Mouse (Mus musculus) embryonic facial prominence, embryonic 11.5 days (tissue): ENCODE measurements around the gene Rora. TPM values are rescaled to one million over a fixed set of nuclear protein-coding genes. Genes with fewer than 3 reads are reported as not detected.

Experiments
- ATAC-seq: fragments of 200-750 bp; cut with Nextera tagmentation; replicated peaks from 2 replicates; pipeline ENCODE4 v1.8.0; 2017; ENCODE audit warnings: low read depth; ENCODE audit not compliant: insufficient number of reproducible peaks, low FRiP score, low TSS enrichment
- DNase-seq: peaks from one replicate; pipeline ENCODE4 v3.0.0-alpha.2; 2015; ENCODE audit warnings: low spot score
- H3K27ac ChIP-seq: fragments of 300-500 bp; sonication (generic); replicated peaks from 2 replicates; pipeline ENCODE4 v1.5.1; 2014; ENCODE audit warnings: mild to moderate bottlenecking, low read depth, low read length, control low read depth
- H3K27me3 ChIP-seq: fragments of 300-500 bp; sonication (generic); 2 replicates; pipeline ENCODE4 v1.6.1; 2014; ENCODE audit warnings: mild to moderate bottlenecking, low read length, moderate library complexity, mixed read lengths; ENCODE audit not compliant: control insufficient read depth, insufficient read depth
- H3K36me3 ChIP-seq: fragments of 300-500 bp; sonication (generic); replicated peaks from 2 replicates; pipeline ENCODE4 v1.6.1; 2014; ENCODE audit warnings: low read depth, mild to moderate bottlenecking, low read length, moderate library complexity, mixed read lengths; ENCODE audit not compliant: control insufficient read depth, insufficient read depth
- H3K4me1 ChIP-seq: fragments of 300-500 bp; sonication (generic); 2 replicates; pipeline ENCODE4 v1.6.1; 2014; ENCODE audit warnings: low read length, mixed read lengths; ENCODE audit not compliant: control insufficient read depth, insufficient read depth
- H3K4me2 ChIP-seq: fragments of 300-500 bp; sonication (generic); 2 replicates; pipeline ENCODE4 v1.6.1; 2014; ENCODE audit warnings: low read depth, mild to moderate bottlenecking, control low read depth, low read length, moderate library complexity
- H3K4me3 ChIP-seq: fragments of 300-500 bp; sonication (generic); 2 replicates; pipeline ENCODE4 v1.5.1; 2014; ENCODE audit warnings: low read depth, low read length, control low read depth
- H3K9ac ChIP-seq: fragments of 300-500 bp; sonication (generic); replicated peaks from 2 replicates; pipeline ENCODE4 v1.6.1; 2014; ENCODE audit warnings: mild to moderate bottlenecking, control low read depth, low read length
- H3K9me3 ChIP-seq: fragments of 300-500 bp; sonication (generic); replicated peaks from 2 replicates; pipeline ENCODE4 v1.6.1; 2016; ENCODE audit warnings: mild to moderate bottlenecking, low read length, inconsistent platforms, mixed read lengths; ENCODE audit not compliant: control insufficient read depth
- WGBS: fragments of 180-500 bp; shearing (Covaris S2); extraction: QIAGEN DNeasy Blood & Tissue Kit; methylation state at CpG from one replicate; pipeline ENCODE4 v1.1.7; 2014; 5-methylcytosine and 5-hydroxymethylcytosine counted together
- polyA plus RNA-seq: library from polyadenylated mRNA; unstranded; fragments of >200 nt; fragmentation: Nextera tagmentation; extraction: Ambion mirVana; gene quantifications from 2 replicates; pipeline ENCODE4 v1.2.1, GENCODE M21; 2014

The Rora gene
- polyA plus RNA-seq, 1 experiment from 2014 or later = 5.7 TPM

- Histone ChIP-seq H3K9me3 (no peaks in the 10 kb centered on the region), H3K4me2 (no peak overlapping the region), H3K27ac (no peak overlapping the region), H3K36me3 (no peaks in the 10 kb centered on the region), H3K4me3 (no peak overlapping the region), H3K4me1 (peaks cover under 1% of the 10 kb centered on the region; the same call in 1 of the 2 replicates), H3K9ac (no peak overlapping the region), H3K27me3 (no peaks in the 10 kb centered on the region)
- 33% methylated on average over 1 of the region's 1 CpGs for WGBS
- no peak for DNase-seq
- ATAC-seq = no peak
Measured at GRCm38 (mm10) chr9:68769638-68770037, 116.1 kb downstream of the Rora start.

GRCm38 (mm10) chr9:68771383-68771782 is 117.8 kb downstream of the Rora start:
- ATAC-seq (no peak), DNase-seq (peak; percentile 31)
- Histone ChIP-seq H3K9ac (no peak overlapping the region), H3K27ac (no peak overlapping the region), H3K4me3 (no peak overlapping the region), H3K27me3 (no peaks in the 10 kb centered on the region), H3K36me3 (no peaks in the 10 kb centered on the region), H3K9me3 (no peaks in the 10 kb centered on the region), H3K4me2 (no peak overlapping the region), H3K4me1 (no peaks in the 10 kb centered on the region)
- 79% methylated on average over 3 of the region's 3 CpGs for WGBS

GRCm38 (mm10) chr9:68773770-68774169 is 120.2 kb downstream of the Rora start:
- no peak overlapping the region for H3K9ac ChIP-seq
- ATAC-seq (no peak), DNase-seq (no peak)
- no peaks in the 10 kb centered on the region for H3K4me1 ChIP-seq
- 97% methylated on average over 3 of the region's 3 CpGs for WGBS
- no peak overlapping the region for H3K27ac ChIP-seq
- H3K4me2 ChIP-seq = no peak overlapping the region
- H3K9me3 ChIP-seq = no peaks in the 10 kb centered on the region
- H3K36me3 ChIP-seq = no peaks in the 10 kb centered on the region
- no peak overlapping the region for H3K4me3 ChIP-seq
- no peaks in the 10 kb centered on the region for H3K27me3 ChIP-seq

GRCm38 (mm10) chr9:68782011-68782410 is 128.4 kb downstream of the Rora start:
- Histone ChIP-seq H3K9ac (no peak overlapping the region), H3K36me3 (no peaks in the 10 kb centered on the region), H3K4me1 (no peaks in the 10 kb centered on the region), H3K4me2 (no peak overlapping the region), H3K9me3 (no peaks in the 10 kb centered on the region), H3K27ac (no peak overlapping the region), H3K4me3 (no peak overlapping the region), H3K27me3 (no peaks in the 10 kb centered on the region)
- no peak for ATAC-seq
- 73% methylated on average over 8 of the region's 8 CpGs for WGBS
- no peak for DNase-seq

- ATAC-seq = no peak
- no peak overlapping the region for H3K27ac ChIP-seq
- H3K9me3 ChIP-seq = no peaks in the 10 kb centered on the region
- DNase-seq = no peak
- H3K4me1 ChIP-seq = no peaks in the 10 kb centered on the region
- H3K36me3 ChIP-seq = no peaks in the 10 kb centered on the region
- no peaks in the 10 kb centered on the region for H3K27me3 ChIP-seq
- H3K4me2 ChIP-seq = no peak overlapping the region
- 72% methylated on average over 5 of the region's 5 CpGs for WGBS
- H3K9ac ChIP-seq = no peak overlapping the region
- no peak overlapping the region for H3K4me3 ChIP-seq
Measured at GRCm38 (mm10) chr9:68782604-68783003, 129.0 kb downstream of the Rora start.

- H3K27me3 ChIP-seq = no peaks in the 10 kb centered on the region
- no peaks in the 10 kb centered on the region for H3K9me3 ChIP-seq
- H3K4me1 ChIP-seq = no peaks in the 10 kb centered on the region
- H3K36me3 ChIP-seq = no peaks in the 10 kb centered on the region
- no peak overlapping the region for H3K4me3 ChIP-seq
- no peak overlapping the region for H3K4me2 ChIP-seq
- no peak for DNase-seq
- 73% methylated on average over 5 of the region's 5 CpGs for WGBS
- H3K9ac ChIP-seq = no peak overlapping the region
- no peak for ATAC-seq
- no peak overlapping the region for H3K27ac ChIP-seq
Measured at GRCm38 (mm10) chr9:68783246-68783645, 129.7 kb downstream of the Rora start.

GRCm38 (mm10) chr9:68786614-68787293 is 133.2 kb downstream of the Rora start:
- H3K36me3 ChIP-seq = no peaks in the 10 kb centered on the region
- no peak for ATAC-seq
- H3K4me3 ChIP-seq = no peak overlapping the region
- no peak overlapping the region for H3K9ac ChIP-seq
- H3K4me2 ChIP-seq = no peak overlapping the region
- no peaks in the 10 kb centered on the region for H3K9me3 ChIP-seq
- H3K4me1 ChIP-seq = no peaks in the 10 kb centered on the region; the same call in 1 of the 2 replicates
- H3K27ac ChIP-seq = no peak overlapping the region
- WGBS = 74% methylated on average over 8 of the region's 8 CpGs
- no peaks in the 10 kb centered on the region for H3K27me3 ChIP-seq
- DNase-seq = no peak

GRCm38 (mm10) chr9:68787665-68788064 is 134.1 kb downstream of the Rora start:
- Histone ChIP-seq H3K27me3 (no peaks in the 10 kb centered on the region), H3K27ac (no peak overlapping the region), H3K4me1 (no peaks in the 10 kb centered on the region; the same call in 1 of the 2 replicates), H3K36me3 (no peaks in the 10 kb centered on the region), H3K9me3 (no peaks in the 10 kb centered on the region), H3K4me2 (no peak overlapping the region), H3K4me3 (no peak overlapping the region), H3K9ac (no peak overlapping the region)
- WGBS = 86% methylated on average over 2 of the region's 2 CpGs
- ATAC-seq = no peak
- DNase-seq = no peak
